Mouse (Mus musculus): ENCODE results near the gene Scd2. TPM values are rescaled to one million over a fixed set of nuclear protein-coding genes. Genes with fewer than 3 reads are reported as not detected.

The Scd2 gene
- total RNA-seq, 2 experiments from 2014 or later, result 596 to 993 TPM

Small RNA genes within 50 kb of the gene (microRNA-seq; reads per million reads assigned to microRNA genes)
- gene Mir5114, result 9.0 reads per million, percentile 22 among the genes with 10 or more reads in this experiment

Other genes with a start within 250 kb of the Scd2 start
- 10 to 100 TPM; 15.8 to 32.5 TPM for gene Erlin1, start 223.9 kb upstream of the Scd2 start, total RNA-seq (2021)
- gene Chuk, start 186.2 kb upstream of the Scd2 start, total RNA-seq (2021), result 10 to 100 TPM; 57.3 to 92.5 TPM
- 10 to 100 TPM; 19.3 to 31.7 TPM for gene Cwf19l1, start 157.8 kb upstream of the Scd2 start, total RNA-seq (2021)
- 10 to 100 TPM; 26.0 to 26.9 TPM for gene Bloc1s2, start 147.2 kb upstream of the Scd2 start, total RNA-seq (2021)
- not detected for gene Pkd2l1, start 101.2 kb upstream of the Scd2 start, total RNA-seq (2021)
- under 1 TPM; 0.16 to 0.83 TPM for gene Scd3, start 90.4 kb upstream of the Scd2 start, total RNA-seq (2021)
- gene Scd4, start 39.4 kb downstream of the Scd2 start, total RNA-seq (2021), result 1 to 10 TPM; 5.1 to 8.5 TPM
- 1,000 to 10,000 TPM; 2,304 to 4,221 TPM for gene Scd1, start 114.2 kb downstream of the Scd2 start, total RNA-seq (2021)
- gene Wnt8b, start 199.8 kb downstream of the Scd2 start, total RNA-seq (2021), result under 1 TPM; 0.13 to 0.20 TPM